Mouse (Mus musculus): ENCODE data around the gene Mfn2. TPM values are rescaled to one million over a fixed set of nuclear protein-coding genes. Genes with fewer than 3 reads are reported as not detected.

The Mfn2 gene
- polyA plus RNA-seq, 1 experiment, result 46.7 TPM

DNA sequence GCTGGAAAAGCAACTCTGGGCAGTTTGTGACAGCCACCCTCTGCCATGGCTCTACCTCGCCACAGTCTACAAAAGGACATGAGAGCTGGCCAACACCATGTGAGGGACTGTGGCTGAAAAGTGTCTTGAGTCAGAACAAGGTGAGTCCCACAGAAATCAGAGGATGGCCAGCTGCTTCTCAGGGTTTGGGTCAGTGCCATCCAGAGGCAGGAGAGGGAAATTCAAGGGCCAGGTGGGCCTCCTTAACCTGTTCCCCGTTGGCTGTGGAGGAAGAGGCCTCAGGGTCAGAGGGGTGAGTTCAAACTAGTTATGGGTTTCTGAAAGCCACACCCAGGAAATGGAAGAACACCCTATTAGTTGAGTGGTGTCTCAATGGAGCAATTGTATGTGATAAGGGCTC is 25.0 kb downstream of the Mfn2 start:
- H3K79me3 ChIP-seq (ENCODE audit: low read depth), result no peaks in the 10 kb centered on the region
- TF ChIP-seq MYOG (IDR thresholded peaks at IDR 0.05; ENCODE audit: control insufficient read depth, extremely low read depth, insufficient read length), result no peak
- TF ChIP-seq FOSL1 (IDR thresholded peaks at IDR 0.05; ENCODE audit: insufficient read depth, low read length, poor library complexity, severe bottlenecking), result no peak
- TF ChIP-seq CEBPB (IDR thresholded peaks at IDR 0.05; ENCODE audit: low read depth), result no peak
- H3K79me2 ChIP-seq (ENCODE audit: control insufficient read depth, insufficient read depth), result no peaks in the 10 kb centered on the region
- no peak overlapping the region for H3ac ChIP-seq (ENCODE audit: control insufficient read depth, insufficient read length, low read depth)
- no peak overlapping the region for H3K4me3 ChIP-seq (ENCODE audit: insufficient read depth, poor library complexity, severe bottlenecking)
- H3K36me3 ChIP-seq (ENCODE audit: control insufficient read depth, insufficient read depth), result peaks cover 84% of the 10 kb centered on the region
- no peaks in the 10 kb centered on the region for H3K27me3 ChIP-seq (ENCODE audit: control insufficient read depth, insufficient read depth, insufficient read length)

DNA sequence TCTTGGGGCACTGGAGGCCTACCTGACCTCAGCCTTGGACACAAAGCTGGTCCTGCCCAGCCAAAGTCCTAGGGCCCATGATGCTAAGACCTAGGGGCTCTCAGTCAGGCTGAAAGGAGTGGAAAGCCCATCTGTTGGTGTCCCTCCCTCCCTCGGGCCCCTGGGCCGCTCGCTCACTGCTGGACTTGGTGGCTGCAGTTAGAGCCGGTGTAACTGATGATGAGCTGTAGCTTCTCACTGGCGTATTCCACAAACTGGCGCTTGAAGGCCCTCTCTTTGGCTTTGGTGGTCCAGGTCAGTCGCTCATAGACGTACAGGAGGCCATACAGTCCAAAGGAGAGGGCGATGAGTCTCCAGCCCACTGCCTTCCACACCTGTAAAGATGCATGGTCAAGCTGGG is 26.0 kb downstream of the Mfn2 start:
- Histone ChIP-seq H3K4me3 (ENCODE audit: insufficient read depth, poor library complexity, severe bottlenecking) (no peak overlapping the region), H3K79me3 (ENCODE audit: low read depth) (no peaks in the 10 kb centered on the region), H3K79me2 (ENCODE audit: control insufficient read depth, insufficient read depth) (no peaks in the 10 kb centered on the region), H3K36me3 (ENCODE audit: control insufficient read depth, insufficient read depth) (peaks cover 84% of the 10 kb centered on the region), H3K27me3 (ENCODE audit: control insufficient read depth, insufficient read depth, insufficient read length) (no peaks in the 10 kb centered on the region), H3ac (ENCODE audit: control insufficient read depth, insufficient read length, low read depth) (no peak overlapping the region)
- TF ChIP-seq MYOG (IDR thresholded peaks at IDR 0.05; ENCODE audit: control insufficient read depth, extremely low read depth, insufficient read length), result no peak
- TF ChIP-seq CTCF (IDR thresholded peaks at IDR 0.05; ENCODE audit: control insufficient read depth, insufficient read depth, insufficient read length), result no peak
- TF ChIP-seq MAX (IDR thresholded peaks at IDR 0.05), result no peak
- TF ChIP-seq CEBPB (IDR thresholded peaks at IDR 0.05; ENCODE audit: low read depth), result no peak

DNA sequence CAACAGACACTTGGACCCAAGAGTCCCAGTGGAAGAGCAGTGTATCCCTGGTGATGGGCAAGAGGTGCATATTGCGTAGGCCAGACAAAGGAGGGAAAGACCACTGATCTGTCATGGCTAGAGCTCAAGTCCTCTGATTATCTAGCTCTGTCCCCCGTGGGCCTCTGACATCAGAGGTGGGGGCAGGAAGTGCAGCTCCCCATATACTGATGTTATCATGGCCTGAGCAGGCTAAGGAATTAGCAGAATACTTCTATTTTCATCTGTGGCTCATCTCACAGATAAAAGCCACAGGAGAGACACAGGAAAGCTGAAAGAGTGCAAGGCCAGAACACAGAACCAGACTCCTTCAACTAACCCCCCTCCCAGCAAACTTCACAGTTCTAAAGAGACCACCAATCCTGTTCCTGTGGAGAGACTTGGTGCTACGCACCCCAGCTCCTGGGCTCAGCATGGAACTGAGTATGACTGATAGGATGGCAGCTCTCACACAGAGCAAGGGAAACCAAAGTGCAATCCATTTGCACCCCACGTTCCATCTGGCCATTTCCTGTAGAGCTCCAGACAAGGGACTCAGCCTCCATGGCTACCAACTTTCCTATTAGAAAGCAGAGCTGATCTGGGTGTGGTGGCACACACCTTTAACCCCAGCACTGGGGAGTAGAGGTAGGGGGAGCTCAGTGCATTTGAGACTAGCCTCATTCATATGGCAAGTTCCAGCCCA is 28.5 kb downstream of the Mfn2 start:
- H3K36me3 ChIP-seq (ENCODE audit: control insufficient read depth, insufficient read depth), result peaks cover 75% of the 10 kb centered on the region
- no peaks in the 10 kb centered on the region for H3K79me2 ChIP-seq (ENCODE audit: control insufficient read depth, insufficient read depth)
- H3K79me3 ChIP-seq (ENCODE audit: low read depth), result peaks cover 3% of the 10 kb centered on the region
- H3K27me3 ChIP-seq (ENCODE audit: control insufficient read depth, insufficient read depth, insufficient read length), result no peaks in the 10 kb centered on the region
- H3ac ChIP-seq (ENCODE audit: control insufficient read depth, insufficient read length, low read depth), result no peak overlapping the region
- TF ChIP-seq CTCF (IDR thresholded peaks at IDR 0.05; ENCODE audit: control insufficient read depth, insufficient read depth, insufficient read length) (no peak), FOSL1 (IDR thresholded peaks at IDR 0.05; ENCODE audit: insufficient read depth, low read length, poor library complexity, severe bottlenecking) (no peak), USF1 (IDR thresholded peaks at IDR 0.05; ENCODE audit: low read depth) (no peak), MAX (IDR thresholded peaks at IDR 0.05) (no peak), MYOG (IDR thresholded peaks at IDR 0.05; ENCODE audit: control insufficient read depth, extremely low read depth, insufficient read length) (no peak), MYOD1 (IDR thresholded peaks at IDR 0.05; ENCODE audit: control insufficient read depth, insufficient read length, low read depth) (no peak), CEBPB (IDR thresholded peaks at IDR 0.05; ENCODE audit: low read depth) (no peak)
- no peak overlapping the region for H3K4me3 ChIP-seq (ENCODE audit: insufficient read depth, poor library complexity, severe bottlenecking)

DNA sequence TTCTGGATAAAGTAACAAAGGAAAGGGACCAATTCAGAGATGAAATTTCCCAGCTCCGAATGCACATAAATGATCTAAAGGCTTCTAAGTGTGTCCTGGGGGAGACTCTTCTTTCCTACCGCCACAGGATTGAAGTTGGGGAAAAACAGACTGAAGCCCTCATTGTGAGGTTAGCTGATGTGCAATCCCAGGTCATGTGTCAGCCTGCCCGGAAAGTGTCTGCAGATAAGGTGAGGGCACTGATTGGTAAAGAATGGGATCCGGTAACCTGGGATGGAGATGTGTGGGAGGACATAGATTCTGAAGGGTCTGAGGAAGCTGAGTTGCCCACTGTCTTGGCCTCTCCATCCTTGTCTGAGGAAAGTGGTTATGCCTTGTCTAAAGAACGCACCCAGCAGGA is 35.3 kb downstream of the Mfn2 start:
- Histone ChIP-seq H3K4me3 (ENCODE audit: insufficient read depth, poor library complexity, severe bottlenecking) (peak overlapping the region; percentile 79), H3K79me2 (ENCODE audit: control insufficient read depth, insufficient read depth) (peaks cover 21% of the 10 kb centered on the region), H3K36me3 (ENCODE audit: control insufficient read depth, insufficient read depth) (peaks cover 32% of the 10 kb centered on the region), H3K27me3 (ENCODE audit: control insufficient read depth, insufficient read depth, insufficient read length) (no peaks in the 10 kb centered on the region), H3ac (ENCODE audit: control insufficient read depth, insufficient read length, low read depth) (peak overlapping the region; percentile 44), H3K79me3 (ENCODE audit: low read depth) (peaks cover 22% of the 10 kb centered on the region)
- TF ChIP-seq USF1 (IDR thresholded peaks at IDR 0.05; ENCODE audit: low read depth) (no peak), FOSL1 (IDR thresholded peaks at IDR 0.05; ENCODE audit: insufficient read depth, low read length, poor library complexity, severe bottlenecking) (no peak), CEBPB (IDR thresholded peaks at IDR 0.05; ENCODE audit: low read depth) (no peak), MAX (IDR thresholded peaks at IDR 0.05) (no peak), MYOG (IDR thresholded peaks at IDR 0.05; ENCODE audit: control insufficient read depth, extremely low read depth, insufficient read length) (no peak), CTCF (IDR thresholded peaks at IDR 0.05; ENCODE audit: control insufficient read depth, insufficient read depth, insufficient read length) (no peak), MYOD1 (IDR thresholded peaks at IDR 0.05; ENCODE audit: control insufficient read depth, insufficient read length, low read depth) (no peak)

DNA sequence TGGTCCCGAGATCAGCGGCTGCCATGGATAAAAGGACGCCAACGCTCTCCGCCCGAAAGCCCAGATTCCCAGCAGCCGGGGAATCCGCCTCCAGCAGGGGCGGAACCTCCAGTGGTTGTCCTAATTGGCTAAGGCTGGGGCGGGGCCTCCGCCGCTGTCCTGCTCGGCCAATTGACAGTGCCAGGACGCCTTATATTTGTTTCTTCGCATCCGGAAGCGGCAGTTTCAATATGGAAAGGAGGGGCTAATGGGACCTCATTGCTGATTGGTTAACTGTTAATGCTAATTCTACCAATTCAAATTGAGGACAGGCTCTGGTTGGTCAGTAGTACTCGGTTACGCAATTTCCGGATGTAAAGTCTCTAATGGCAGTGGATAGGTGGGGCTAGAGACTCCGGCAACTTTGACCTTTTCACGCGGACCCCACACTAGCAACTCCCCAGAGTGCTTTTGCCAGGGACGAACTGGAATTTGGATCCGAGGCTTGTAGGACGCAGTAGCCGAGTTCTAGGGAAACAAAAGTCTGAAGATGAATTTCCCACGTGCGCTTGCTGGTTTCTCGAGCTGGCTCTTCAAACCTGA is 36.0 kb downstream of the Mfn2 start, which contains the start of the genes Miip and Fv1:
Gene Miip (minus strand): TSS at position 367 of the 582 bp plus-strand sequence.
Gene Fv1 (plus strand): TSS at position 530 of the 582 bp plus-strand sequence.
- H3K27me3 ChIP-seq (ENCODE audit: control insufficient read depth, insufficient read depth, insufficient read length), result no peaks in the 10 kb centered on the region
- peak within 1 kb of the TSS; percentile 86 for H3K4me3 ChIP-seq (ENCODE audit: insufficient read depth, poor library complexity, severe bottlenecking)
- H3K79me2 ChIP-seq (ENCODE audit: control insufficient read depth, insufficient read depth), result peaks cover 21% of the 10 kb centered on the region
- peak within 1 kb of the TSS; percentile 88 for H3ac ChIP-seq (ENCODE audit: control insufficient read depth, insufficient read length, low read depth)
- H3K79me3 ChIP-seq (ENCODE audit: low read depth), result peaks cover 22% of the 10 kb centered on the region
- TF ChIP-seq MYOG (IDR thresholded peaks at IDR 0.05; ENCODE audit: control insufficient read depth, extremely low read depth, insufficient read length) (no peak), MYOD1 (IDR thresholded peaks at IDR 0.05; ENCODE audit: control insufficient read depth, insufficient read length, low read depth) (no peak), CEBPB (IDR thresholded peaks at IDR 0.05; ENCODE audit: low read depth) (peak; percentile 97)
- peaks cover 25% of the 10 kb centered on the region for H3K36me3 ChIP-seq (ENCODE audit: control insufficient read depth, insufficient read depth)

All from C2C12 (cell line).